In the genomic region with DNA sequence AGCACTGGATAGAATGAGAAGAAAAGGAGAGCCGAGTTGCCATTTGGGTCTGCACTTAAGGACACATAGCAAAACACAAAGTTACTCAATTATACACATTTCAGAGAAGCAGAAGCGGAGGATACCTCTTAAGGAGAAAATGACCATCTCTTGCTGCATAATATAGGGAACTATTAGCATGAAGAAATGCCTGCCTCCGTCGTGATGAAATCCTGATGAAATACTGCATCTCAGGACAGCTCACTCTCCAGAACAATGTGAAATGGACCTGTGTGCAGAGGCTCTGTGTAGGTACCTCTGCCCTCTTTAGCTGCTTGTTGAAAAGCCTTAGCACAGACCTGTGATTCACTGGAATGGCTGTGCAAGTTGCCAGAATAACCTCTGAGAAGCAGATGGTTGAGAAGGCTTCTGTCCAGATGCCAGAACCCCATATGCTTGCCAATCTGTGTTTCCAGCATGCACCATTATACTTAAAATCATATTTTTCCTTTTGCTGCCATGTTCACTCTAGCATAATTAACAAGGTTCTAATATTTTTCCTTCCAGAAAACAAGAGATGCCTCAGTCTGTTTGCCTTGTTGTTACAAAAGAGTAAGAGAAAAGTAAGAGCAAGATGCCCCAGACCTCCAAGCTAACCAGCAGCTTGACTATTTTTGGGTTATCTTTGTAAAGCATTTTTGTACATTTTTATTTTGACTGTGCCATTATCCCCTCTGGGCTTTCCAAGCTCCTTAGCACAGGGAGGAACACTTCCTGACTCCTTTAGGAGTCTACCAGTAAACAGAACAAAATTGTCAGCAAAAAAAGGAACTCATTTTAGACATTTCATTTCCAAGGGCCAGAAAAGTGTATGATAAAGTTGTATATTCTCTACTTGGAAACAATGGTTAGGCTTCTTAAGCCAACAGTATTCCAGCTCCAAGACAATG, we compare ENCODE assay signal across 8 mouse cellular contexts.
DNase-seq lines count a peak whose midpoint lies in the region; TF ChIP-seq lines count a peak whose summit lies in the region.
"Had no signal": no experiment of that assay in that cellular context is flagged by ENCODE, and none has a peak within 500 bp of the region (broad histone marks: within the 10 kb centered on the region; RNA-seq: fewer than 3 reads in every experiment).

No protein-coding gene starts in this region.

- no peak overlapping the region for H3K4me3 ChIP-seq in gastrocnemius, adult 2 months
- H3K4me3 ChIP-seq: megakaryocyte, embryonic 14.5 days had no signal

- intact Hi-C loops in left cerebral cortex, postnatal 14 days (cut with DNase I), result no loop called here
- intact Hi-C loops in gastrocnemius, adult 2 months (cut with DNase I), result no loop called here

- peak; percentile 73 for DNase-seq in adipocyte (ENCODE audit: low spot score)
- peak; percentile 90 for DNase-seq in cerebellum, adult 11 months
- peak; percentile 14 to 17 for DNase-seq in frontal cortex, postnatal 10 days (ENCODE audit: low spot score in 2 of 2)
- peak; percentile 29 to 49 for DNase-seq in left cerebral cortex, postnatal 14 days (ENCODE audit: low spot score in 2 of 2)
- DNase-seq in gastrocnemius, adult 2 months, result no peak
- DNase-seq in urinary bladder, postnatal 14 days (ENCODE audit: low spot score), result no peak
- DNase-seq in kidney, postnatal 10 days, result no peak

- no peak for TF ChIP-seq CTCF in gastrocnemius, adult 2 months (IDR thresholded peaks at IDR 0.05)

- H3K27ac ChIP-seq in gastrocnemius, adult 2 months, result no peak overlapping the region

Comparison
In these comparisons a context has a peak if more than half of its experiments do, and no peak if none do; other contexts are left out.
1. DNase-seq: peak in adipocyte (single experiment), cerebellum, adult 11 months (single experiment), frontal cortex, postnatal 10 days (2 of 2) and left cerebral cortex, postnatal 14 days (2 of 2); none in gastrocnemius, adult 2 months (single experiment), urinary bladder, postnatal 14 days (single experiment) and kidney, postnatal 10 days (single experiment).